Mouse (Mus musculus): ENCODE measurements around the gene G0s2. TPM values are rescaled to one million over a fixed set of nuclear protein-coding genes. Genes with fewer than 3 reads are reported as not detected.

G0s2 gene
- polyA plus RNA-seq (2017; shearing (Covaris generic)): 2.2 TPM

GRCm38 (mm10) chr1:193272916-193273601 is at the start of gene G0s2:
TSS of gene G0s2 (minus strand) at chr1:193273217.

GRCm38 (mm10) chr1:193263955-193264598 is 8.9 kb downstream of the G0s2 start, which contains the start of gene Hsd11b1:
TSS of gene Hsd11b1 (minus strand) at chr1:193264075.

Other genes with a start within 250 kb of the G0s2 start
- 0.13 TPM for gene Syt14, start 237.4 kb downstream of the G0s2 start, polyA plus RNA-seq (2017; shearing (Covaris generic))
- 5.4 TPM for gene Diexf, start 142.9 kb downstream of the G0s2 start, polyA plus RNA-seq (2017; shearing (Covaris generic))
- 22.5 TPM for gene Irf6, start 120.1 kb downstream of the G0s2 start, polyA plus RNA-seq (2017; shearing (Covaris generic))
- 10.1 TPM for gene A130010J15Rik, start 105.2 kb downstream of the G0s2 start, polyA plus RNA-seq (2017; shearing (Covaris generic))
- 639 TPM for gene Traf3ip3, start 71.5 kb downstream of the G0s2 start, polyA plus RNA-seq (2017; shearing (Covaris generic))
- gene Lamb3, start 65.5 kb downstream of the G0s2 start, polyA plus RNA-seq (2017; shearing (Covaris generic)): 23.6 TPM
- gene Hsd11b1, start 9.1 kb downstream of the G0s2 start, polyA plus RNA-seq (2017; shearing (Covaris generic)): 137 TPM
- gene Camk1g, start 97.1 kb upstream of the G0s2 start, polyA plus RNA-seq (2017; shearing (Covaris generic)): not detected